Mouse (Mus musculus): Measurements from ENCODE around the gene Catsper3.

Gene Catsper3

GRCm38 (mm10) chr13:55784268-55784667 lies at the start of gene Catsper3:
TSS of gene Catsper3 (plus strand) at chr13:55784568.
- DNase-seq (ENCODE audit: low spot score) = no peak

DNA sequence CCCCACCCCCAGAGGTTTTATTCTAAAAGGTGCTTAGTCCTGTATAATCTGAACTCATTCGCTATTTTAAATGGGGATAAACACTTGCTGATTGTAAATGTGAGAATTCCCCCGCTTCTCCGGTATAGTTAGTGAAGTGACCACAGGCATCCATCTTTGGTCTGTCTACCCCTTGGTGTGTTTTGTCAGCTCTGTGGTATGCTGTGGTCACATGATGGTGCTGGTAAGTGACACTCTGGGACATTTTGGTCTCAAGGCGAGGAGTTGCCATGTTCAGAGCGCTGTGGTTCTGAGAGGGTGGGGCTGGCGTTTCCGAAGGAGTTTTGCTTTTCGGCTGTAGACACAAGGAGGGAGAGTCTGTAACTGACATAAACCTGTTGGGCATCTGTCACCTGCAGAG lies 46.5 kb upstream of the Catsper3 start:
- no peak for DNase-seq (ENCODE audit: low spot score)

DNA sequence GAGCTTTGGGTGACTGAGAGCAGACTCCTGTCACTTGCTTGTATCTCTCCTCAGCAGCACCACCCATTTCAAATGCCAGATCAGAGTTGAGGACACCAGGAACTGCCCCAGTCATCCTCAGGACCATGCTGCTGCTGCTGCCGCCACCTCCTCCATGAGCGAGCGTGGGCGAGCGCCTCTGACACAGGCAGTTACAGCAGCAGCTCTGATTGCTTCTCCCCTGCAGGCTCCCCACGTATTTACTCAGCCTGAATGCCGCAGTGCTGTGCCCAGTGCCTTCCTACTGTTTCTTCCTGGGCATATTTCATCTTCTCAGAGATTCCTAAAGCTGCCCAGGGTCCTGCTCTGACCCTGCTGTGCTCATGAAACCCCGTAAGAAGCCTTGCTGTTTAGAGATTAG lies 42.1 kb upstream of the Catsper3 start:
- no peak for DNase-seq (ENCODE audit: low spot score)

- no peak for DNase-seq (ENCODE audit: low spot score)
Observed at GRCm38 (mm10) chr13:55754380-55754779, 30.0 kb upstream of the Catsper3 start.

- DNase-seq (ENCODE audit: low spot score) = no peak
Observed at GRCm38 (mm10) chr13:55756789-55757188, 27.6 kb upstream of the Catsper3 start.

GRCm38 (mm10) chr13:55757645-55758044 lies 26.7 kb upstream of the Catsper3 start:
- DNase-seq (ENCODE audit: low spot score) = no peak

GRCm38 (mm10) chr13:55760576-55760975 lies 23.8 kb upstream of the Catsper3 start:
- DNase-seq (ENCODE audit: low spot score) = no peak

- DNase-seq (ENCODE audit: low spot score) = no peak
Observed at GRCm38 (mm10) chr13:55761486-55761885, 22.9 kb upstream of the Catsper3 start.

GRCm38 (mm10) chr13:55774352-55774751 lies 10.0 kb upstream of the Catsper3 start:
- no peak for DNase-seq (ENCODE audit: low spot score)

DNA sequence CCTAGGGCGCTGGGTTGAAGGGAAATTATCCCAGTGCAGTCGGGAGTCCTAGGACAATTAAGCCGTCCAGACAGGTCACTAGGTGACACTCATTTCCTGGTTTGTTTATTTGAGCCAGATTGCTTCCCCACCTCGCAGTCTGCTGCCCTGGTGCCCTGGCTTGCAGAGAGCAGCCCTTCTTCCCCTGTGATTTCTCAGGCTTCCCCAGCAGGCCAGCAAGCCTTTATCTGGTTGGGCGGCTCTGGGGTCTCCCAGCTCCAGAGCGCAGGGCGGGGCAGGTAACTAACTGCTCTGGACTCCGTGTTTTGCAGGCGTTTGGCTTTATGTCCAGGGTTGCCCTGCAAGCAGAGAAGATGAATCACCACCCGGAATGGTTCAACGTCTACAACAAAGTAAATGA lies 9.3 kb upstream of the Catsper3 start:
- no peak for DNase-seq (ENCODE audit: low spot score)

DNA sequence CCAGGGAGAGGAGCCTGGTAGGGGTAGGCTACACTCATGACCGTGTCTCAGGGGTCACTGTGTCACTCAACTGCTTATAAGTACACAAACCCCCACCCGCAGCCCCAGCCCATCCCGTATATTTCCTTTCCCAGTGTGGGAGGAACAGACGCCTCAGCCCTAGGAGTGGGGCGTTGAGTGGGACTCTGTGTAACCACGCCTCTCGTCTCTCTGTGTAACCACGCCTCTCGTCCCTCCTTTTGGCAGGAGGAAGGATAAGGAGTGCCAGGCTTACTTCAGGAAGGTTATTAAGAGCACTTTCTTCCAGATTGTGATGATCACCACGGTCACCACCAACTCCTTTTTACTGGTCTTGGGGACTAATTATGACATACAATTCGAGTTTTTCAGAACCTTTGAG lies 1.8 kb downstream of the Catsper3 start:
- DNase-seq (ENCODE audit: low spot score) = no peak

DNA sequence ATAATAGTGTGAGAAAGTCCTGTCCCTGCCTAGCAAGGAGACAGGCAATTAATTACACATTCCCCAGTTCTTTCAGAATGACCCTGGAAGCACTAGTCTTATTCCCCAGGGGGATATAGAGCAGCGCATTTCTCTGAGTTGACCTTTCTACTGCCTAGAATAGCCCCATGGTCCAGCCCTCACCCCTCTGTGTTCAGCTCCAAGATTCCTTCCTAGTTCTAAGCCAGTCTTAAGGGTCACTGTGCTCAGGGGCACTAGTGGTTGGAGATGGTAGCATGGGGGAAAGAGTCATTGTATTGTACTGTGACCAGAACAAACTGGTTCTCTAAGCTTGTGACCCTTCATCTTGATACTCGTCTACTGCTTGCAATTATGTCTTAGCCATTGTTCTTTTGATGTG lies 16.9 kb downstream of the Catsper3 start:
- DNase-seq (ENCODE audit: low spot score) = no peak

DNA sequence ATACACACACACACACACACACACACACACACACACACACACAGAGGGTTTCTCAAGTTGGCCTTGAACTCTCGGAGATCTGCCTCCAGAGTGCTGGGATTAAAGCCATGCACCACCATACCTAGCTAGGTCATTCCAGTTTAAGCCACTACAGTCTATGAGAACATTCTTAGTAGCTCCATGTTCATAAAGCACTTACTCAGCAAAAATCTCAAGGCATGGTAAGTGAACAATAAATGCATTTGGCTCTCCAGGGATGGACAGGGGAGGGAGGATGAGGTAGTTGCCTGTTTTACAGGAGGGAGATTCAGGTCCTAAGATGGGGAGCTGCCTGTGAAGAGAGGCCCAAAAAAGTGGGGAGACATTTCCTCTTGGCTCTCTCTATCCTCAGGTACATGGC lies 19.6 kb downstream of the Catsper3 start:
- no peak for DNase-seq (ENCODE audit: low spot score)

DNA sequence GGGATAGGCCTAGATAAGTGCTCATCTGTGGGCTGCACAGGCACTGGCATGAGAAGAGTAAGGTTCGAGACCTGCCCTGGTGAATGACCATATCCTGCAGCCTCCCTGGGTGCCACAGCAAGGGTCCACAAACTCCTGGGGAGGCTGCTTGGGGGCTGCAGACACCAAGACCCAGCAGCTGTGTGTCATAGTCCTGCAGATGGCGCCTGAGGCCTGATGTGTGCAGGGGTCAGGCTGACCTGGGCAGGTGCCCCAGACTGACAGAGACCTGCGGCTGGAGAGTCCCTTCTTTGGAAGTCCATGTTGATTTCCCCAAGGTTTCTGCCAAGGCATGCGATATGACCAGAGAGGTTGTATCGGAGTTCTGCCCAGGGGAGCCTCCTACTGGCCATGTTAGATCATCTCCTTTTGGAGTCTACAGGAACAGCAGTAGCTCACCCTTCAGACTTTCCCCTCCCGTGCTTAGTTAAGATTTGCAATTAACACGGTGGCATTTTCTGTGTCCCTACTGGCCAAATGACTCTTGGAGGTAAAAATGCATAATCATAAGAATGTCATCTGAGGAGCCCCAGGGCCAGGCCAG lies 24.8 kb downstream of the Catsper3 start:
- no peak for DNase-seq (ENCODE audit: low spot score)

DNA sequence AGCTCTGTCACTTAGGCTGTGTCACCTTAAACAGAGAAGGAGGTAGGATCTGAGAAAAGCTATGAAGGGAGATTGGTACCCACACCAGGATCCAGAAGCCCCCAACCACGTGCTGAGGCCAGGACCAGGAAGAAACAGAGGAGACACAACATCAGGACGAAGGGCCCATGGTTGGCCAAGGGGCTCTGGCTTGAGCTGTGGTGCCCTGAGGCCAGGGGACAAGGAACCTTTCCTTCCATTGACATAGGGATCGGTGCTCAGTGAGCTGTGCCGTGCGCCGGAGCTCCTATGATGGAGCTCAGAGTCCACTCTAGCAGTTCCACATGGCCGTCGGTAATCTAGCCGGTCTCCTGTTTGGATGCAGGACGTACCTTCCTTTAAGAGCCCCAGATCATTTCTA lies 25.3 kb downstream of the Catsper3 start:
- no peak for DNase-seq (ENCODE audit: low spot score)

GRCm38 (mm10) chr13:55810947-55811346 lies 26.6 kb downstream of the Catsper3 start:
- DNase-seq (ENCODE audit: low spot score) = no peak

DNA sequence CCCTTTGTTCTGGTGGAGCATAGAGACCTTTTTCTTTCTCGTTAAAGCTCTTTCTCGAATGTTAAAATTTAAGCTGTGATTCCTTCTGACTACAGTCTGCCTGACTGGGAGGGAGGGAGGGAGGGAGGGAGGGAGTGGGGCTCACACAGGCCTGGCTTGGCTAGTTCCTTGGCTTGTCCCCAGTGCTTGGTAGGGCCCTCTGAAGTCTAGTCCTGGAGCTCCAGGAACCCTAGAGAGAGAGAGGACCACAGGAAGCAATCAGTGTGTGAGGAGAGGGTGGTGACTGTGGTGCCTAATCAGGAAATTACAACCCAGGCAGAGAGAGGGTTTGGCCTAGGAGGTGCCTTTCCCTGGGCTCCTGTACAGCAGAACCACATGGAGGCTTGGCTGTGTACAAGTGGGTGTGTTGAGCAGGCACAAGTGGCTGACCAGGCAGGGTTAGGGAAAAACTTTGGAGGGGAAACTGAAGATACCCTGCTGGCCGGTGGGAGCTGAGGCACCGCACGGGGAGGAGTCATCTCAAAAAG lies 29.2 kb downstream of the Catsper3 start:
- DNase-seq (ENCODE audit: low spot score) = no peak

DNA sequence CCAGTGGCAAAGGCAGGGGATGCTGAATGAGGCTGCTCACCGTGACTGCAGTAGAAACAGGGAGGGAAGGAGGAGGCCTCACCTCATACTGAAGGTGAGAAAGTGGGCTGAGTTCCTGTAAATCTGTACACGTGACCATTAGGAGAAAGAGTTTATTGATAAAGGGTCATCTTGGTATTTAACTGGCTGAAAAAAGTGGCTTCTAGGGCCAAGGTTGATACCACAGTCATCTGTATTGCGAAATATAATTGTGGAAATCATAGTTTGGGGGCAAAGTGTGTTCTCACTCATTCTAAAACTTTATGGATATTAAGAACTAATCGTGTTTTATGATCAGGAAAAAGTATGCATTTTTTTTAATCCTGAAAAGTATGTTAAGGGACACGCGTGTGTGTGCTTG lies 30.5 kb downstream of the Catsper3 start:
- no peak for DNase-seq (ENCODE audit: low spot score)

DNA sequence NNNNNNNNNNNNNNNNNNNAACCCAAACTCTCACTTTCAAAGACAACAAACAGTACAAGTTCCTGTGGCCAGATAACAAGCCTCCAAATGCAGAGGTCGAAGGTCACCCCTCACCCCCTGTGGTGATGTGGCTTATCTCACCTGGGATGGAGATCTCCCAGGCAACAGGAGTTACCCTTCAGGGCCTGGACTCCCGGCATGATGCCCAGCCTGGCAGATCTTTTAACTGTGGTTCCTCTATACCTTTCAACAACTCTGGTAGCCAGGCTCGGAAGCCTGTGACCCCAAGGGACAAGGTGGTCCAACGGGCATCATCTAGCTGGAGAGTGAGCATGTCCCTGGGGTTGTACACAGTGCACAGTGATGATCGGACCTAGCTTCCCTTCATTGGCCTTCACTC lies 38.1 kb downstream of the Catsper3 start:
- no peak for DNase-seq (ENCODE audit: low spot score)

DNA sequence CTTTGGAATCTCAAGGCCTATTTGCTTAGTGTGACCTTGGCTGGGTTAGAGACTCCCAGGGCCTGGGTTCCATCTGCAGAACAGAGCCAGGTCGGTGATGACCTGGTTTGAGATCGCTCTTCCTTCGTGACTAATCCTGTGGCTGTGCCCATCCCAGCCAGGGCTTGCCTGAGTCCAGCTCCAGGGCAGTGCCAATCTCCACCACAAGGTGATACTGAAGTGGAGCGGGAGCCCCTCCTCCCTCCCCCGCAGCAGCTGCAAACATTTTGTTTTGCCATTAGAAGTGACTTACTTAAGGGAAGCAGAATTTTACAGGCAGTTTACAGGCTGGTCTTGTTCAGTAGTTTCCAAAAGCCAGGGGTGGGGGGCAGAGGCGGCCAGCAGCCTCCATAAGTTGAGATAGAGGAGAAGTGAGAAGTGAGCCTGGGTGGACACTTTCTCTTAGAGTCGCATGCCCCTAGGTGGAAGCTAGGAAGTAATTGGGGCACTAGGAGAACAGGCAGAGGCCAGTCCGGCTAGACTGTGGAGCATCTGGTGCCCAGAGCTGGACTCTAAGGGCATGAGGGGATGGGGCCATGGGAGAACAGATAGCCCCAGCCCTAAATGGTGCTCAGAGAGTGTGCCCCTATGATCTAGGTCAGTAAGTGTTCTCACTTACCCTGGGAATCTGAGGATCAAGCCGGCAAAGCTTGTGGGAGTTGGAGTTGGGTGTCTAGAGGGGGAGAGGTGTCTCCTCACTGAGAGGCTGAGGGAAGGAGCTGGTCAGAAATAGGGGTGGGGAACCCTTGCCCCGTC lies 40.0 kb downstream of the Catsper3 start:
- no peak for DNase-seq (ENCODE audit: low spot score)

DNA sequence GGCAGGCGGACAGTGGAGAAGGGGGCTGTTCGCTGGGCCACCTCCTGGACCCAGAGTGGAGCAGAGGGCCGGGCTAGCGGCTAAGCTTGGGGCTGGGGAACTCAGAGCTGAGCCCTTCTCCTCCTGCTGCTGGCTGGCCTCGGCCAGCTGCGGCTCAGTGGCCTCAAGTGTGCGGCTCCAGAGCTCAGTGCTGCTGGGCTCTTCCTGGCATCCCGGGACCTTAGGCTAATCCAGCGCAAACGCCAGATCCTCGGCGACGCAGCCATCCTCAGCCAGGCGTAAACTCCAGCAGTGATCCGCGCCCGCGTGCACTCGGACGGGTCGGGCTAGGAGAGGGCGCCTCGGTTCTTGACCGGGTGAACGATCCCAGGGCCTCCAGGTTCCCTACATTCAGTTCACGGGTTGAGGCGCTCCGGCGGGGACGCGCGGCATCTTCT lies 40.9 kb downstream of the Catsper3 start:
- no peak for DNase-seq (ENCODE audit: low spot score)

GRCm38 (mm10) chr13:55826008-55826671 lies 41.8 kb downstream of the Catsper3 start:
- no peak for DNase-seq (ENCODE audit: low spot score)

Measured in spleen, adult 12 weeks (tissue).